Mouse (Mus musculus) olfactory bulb, adult 2 months (tissue): ENCODE data around the gene Gpr68. TPM values are rescaled to one million over a fixed set of nuclear protein-coding genes. Genes with fewer than 3 reads are reported as not detected.

Experiments
- H3K27ac ChIP-seq: fragments of 200-500 bp; 2 replicates; pipeline ENCODE4 v1.5.1; 2012; ENCODE audit warnings: low read depth, low read length; ENCODE audit not compliant: insufficient read depth
- H3K4me1 ChIP-seq: fragments of 200-500 bp; 2 replicates; pipeline ENCODE4 v1.6.1; 2012; ENCODE audit warnings: low read length; ENCODE audit not compliant: control insufficient read depth, insufficient read depth
- H3K4me3 ChIP-seq: fragments of 200-500 bp; 2 replicates; pipeline ENCODE4 v1.5.1; 2012; ENCODE audit warnings: mild to moderate bottlenecking, low read depth, low read length, moderate library complexity; ENCODE audit not compliant: insufficient read depth
- CTCF ChIP-seq: fragments of 200-500 bp; IDR thresholded peaks from 2 replicates; pipeline ENCODE4 v1.5.1; 2012; ENCODE audit warnings: low read depth, mild to moderate bottlenecking, low read length, moderate library complexity; ENCODE audit not compliant: insufficient read depth
- POLR2A ChIP-seq: fragments of 200-500 bp; IDR thresholded peaks from 2 replicates; pipeline ENCODE4 v1.6.1; 2012; ENCODE audit warnings: mild to moderate bottlenecking, low read depth, low read length, moderate library complexity; ENCODE audit not compliant: insufficient read depth
- WGBS: fragments of 180-500 bp; shearing (Covaris S2); methylation state at CpG from one replicate; pipeline ENCODE4 v1.1.7; 2018; 5-methylcytosine and 5-hydroxymethylcytosine counted together
- polyA plus RNA-seq: library from polyadenylated mRNA; stranded (reverse); fragments of >200 nt; gene quantifications from 2 replicates; pipeline ENCODE4 v1.2.4, GENCODE M21; 2012; ENCODE audit warnings: low replicate concordance; ENCODE audit not compliant: missing spikeins, insufficient read depth, insufficient read length

Gene Gpr68
- polyA plus RNA-seq, 1 experiment: not detected

DNA sequence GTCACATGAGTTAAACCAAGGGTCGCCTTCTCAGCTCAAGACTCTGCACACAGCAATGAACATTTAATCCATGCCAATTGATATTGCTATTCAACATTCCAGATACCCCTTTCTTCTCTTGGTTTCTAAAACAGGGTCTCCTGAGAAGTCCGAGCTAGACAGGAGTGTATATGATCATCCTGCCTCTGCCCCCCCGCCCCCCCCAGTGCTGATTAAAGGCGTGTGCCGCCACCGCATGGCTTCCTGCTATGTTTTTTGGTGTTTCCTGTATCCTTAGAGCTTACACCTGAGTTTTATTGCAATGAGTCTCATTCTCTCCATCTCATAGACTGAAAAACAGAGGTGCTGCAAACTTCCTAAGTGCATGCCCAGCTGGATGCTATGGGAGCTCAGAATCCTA, 6.6 kb downstream of the Gpr68 start:
- Histone ChIP-seq H3K4me1 (peaks cover 13% of the 10 kb centered on the region), H3K4me3 (no peak overlapping the region), H3K27ac (no peak overlapping the region)
- no peak for TF ChIP-seq CTCF
- TF ChIP-seq POLR2A: no peak
- 83% methylated on average over 6 of the region's 6 CpGs for WGBS

DNA sequence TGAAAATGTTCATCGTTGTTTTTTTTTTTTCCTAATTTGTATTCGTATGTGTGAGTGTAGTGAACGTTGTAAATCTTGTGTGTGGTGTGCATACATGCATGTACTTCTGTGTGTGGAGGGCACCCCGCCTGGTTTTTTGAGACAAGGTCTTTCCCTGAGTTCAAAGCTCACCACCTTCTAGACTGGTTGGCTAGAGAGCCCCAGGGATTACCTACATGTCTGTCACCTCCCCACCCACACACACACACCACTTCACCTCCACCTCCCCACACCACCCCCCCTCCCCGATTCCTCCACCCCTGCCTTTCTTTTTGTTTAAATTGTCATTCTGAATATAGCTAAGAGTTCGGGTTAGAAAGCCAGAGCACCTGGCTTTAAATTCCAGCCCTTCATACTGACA, 7.1 kb downstream of the Gpr68 start:
- TF ChIP-seq CTCF: no peak
- no peak for TF ChIP-seq POLR2A
- H3K4me3 ChIP-seq: no peak overlapping the region
- 73% methylated on average over 6 of the region's 6 CpGs for WGBS
- H3K4me1 ChIP-seq: peaks cover 13% of the 10 kb centered on the region
- H3K27ac ChIP-seq: no peak overlapping the region

GRCm38 (mm10) chr12:100899111-100899640, 8.8 kb downstream of the Gpr68 start:
- H3K4me1 ChIP-seq: peaks cover 16% of the 10 kb centered on the region
- H3K27ac ChIP-seq: no peak overlapping the region
- WGBS: 4% methylated on average over 30 of the region's 30 CpGs
- TF ChIP-seq POLR2A: no peak
- TF ChIP-seq CTCF: no peak
- H3K4me3 ChIP-seq: peak overlapping the region; percentile 41

- no peak overlapping the region for H3K27ac ChIP-seq
- H3K4me1 ChIP-seq: peaks cover 16% of the 10 kb centered on the region
- TF ChIP-seq CTCF (no peak), POLR2A (no peak)
- WGBS: 61% methylated on average over 12 of the region's 12 CpGs
- H3K4me3 ChIP-seq: no peak overlapping the region
Measured at GRCm38 (mm10) chr12:100897736-100898650, 10.0 kb downstream of the Gpr68 start.

DNA sequence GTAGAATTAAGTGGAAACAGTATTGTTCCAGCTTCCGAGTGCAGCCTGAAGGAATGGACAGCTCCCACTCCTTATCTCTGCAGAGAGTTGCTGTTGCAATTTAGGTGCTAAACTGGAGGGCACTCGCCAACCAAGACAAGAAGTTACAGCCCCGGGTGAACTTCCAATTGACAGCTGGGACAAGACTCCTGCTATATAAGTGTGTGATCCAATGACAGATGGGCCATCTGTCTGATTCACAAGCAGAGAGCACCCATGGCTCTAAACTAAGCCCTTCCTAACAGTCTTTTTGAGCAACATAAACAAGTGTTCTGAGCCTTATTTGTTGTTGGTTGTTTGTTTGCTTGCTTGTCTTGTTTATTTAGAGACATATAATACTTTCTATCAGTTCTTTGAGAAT, 11.3 kb downstream of the Gpr68 start:
- H3K27ac ChIP-seq: no peak overlapping the region
- TF ChIP-seq POLR2A (no peak), CTCF (no peak)
- 79% methylated on average over 3 of the region's 3 CpGs for WGBS

DNA sequence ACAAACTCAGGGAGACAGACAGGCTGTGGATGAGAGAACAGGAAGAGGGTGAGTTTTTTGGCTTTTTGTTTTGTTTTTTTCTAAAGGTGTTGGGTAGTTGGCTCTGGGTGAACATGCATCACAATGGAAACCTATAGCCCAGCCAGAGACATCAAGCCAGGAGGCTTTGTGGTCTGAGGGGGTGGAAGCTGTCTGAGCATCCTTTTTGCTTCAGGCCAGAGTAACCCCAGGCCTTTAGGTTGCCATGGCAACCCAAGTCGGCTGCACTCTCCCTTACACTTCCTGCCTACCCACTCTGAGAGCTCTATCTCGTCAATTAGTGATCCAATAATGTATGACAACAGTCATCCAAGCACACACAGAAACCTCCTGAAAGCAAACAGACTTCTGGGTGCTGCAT, 12.5 kb downstream of the Gpr68 start:
- Histone ChIP-seq H3K4me3 (no peak overlapping the region), H3K4me1 (peaks cover 16% of the 10 kb centered on the region), H3K27ac (no peak overlapping the region)
- WGBS: 8% methylated on average over 2 of the region's 2 CpGs
- TF ChIP-seq CTCF: no peak
- TF ChIP-seq POLR2A: no peak

More for the DNA sequence above, 11.3 kb downstream of the Gpr68 start:
- peaks cover 16% of the 10 kb centered on the region for H3K4me1 ChIP-seq
- no peak overlapping the region for H3K4me3 ChIP-seq

DNA sequence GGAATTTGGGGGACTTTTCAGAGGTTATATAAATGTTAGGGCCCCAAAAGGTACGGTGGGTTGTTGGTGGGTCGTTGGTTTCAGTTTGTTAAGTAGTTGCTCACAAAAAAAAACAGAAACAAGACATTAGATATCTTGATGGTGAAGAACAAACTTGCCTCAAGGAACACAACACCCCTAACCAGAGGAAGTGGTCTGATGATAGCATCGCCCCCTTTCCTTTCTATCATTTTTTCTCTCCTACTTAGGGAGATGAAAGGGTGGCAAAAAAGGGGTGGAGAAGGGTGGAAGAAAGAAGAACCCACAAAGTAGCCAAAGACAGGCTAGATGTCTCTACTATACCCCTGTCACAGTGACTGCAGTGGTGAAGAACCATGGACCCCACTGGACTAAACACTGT, 17.4 kb downstream of the Gpr68 start:
- Histone ChIP-seq H3K4me3 (no peak overlapping the region), H3K4me1 (peaks cover 7% of the 10 kb centered on the region; the same call in 1 of the 2 replicates), H3K27ac (no peak overlapping the region)
- TF ChIP-seq POLR2A: no peak
- TF ChIP-seq CTCF: no peak
- 89% methylated on average over 3 of the region's 3 CpGs for WGBS

DNA sequence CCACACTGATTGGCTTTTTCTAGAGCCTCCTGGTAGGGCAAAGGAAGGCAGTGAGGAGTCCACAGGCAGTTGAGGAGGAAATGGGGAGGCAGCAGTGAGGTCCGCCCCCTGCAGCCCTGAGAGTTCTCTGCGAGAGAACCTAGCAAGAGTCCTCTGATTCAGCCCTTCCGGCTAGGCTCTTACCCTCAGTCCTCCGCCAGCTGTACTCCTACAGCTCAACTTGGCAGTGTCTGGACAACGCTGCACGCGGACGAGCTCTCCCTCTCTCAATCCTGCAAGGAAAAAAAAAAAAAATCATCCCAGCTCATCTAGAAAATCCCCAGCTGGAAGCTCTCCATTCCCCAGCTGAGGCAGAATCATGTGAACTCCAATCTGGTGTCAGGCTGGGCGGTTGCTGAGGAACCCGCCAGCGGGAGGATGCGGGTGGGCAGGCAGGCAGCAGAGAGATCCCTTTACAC, 20.2 kb downstream of the Gpr68 start:
- peak overlapping the region; percentile 10 for H3K4me3 ChIP-seq
- no peak for TF ChIP-seq POLR2A
- no peak for TF ChIP-seq CTCF
- peak overlapping the region; percentile 8; the same call in 1 of the 2 replicates for H3K27ac ChIP-seq
- H3K4me1 ChIP-seq: peaks cover 5% of the 10 kb centered on the region; the same call in 1 of the 2 replicates
- 9% methylated on average over 12 of the region's 12 CpGs for WGBS

- WGBS: 91% methylated on average over 4 of the region's 4 CpGs
- Histone ChIP-seq H3K27ac (no peak overlapping the region), H3K4me3 (no peak overlapping the region), H3K4me1 (peaks cover 5% of the 10 kb centered on the region; the same call in 1 of the 2 replicates)
- TF ChIP-seq POLR2A: no peak
- no peak for TF ChIP-seq CTCF
Measured at GRCm38 (mm10) chr12:100886877-100887276, 21.1 kb downstream of the Gpr68 start.
